Mouse (Mus musculus) kidney, postnatal 0 days (tissue): ENCODE results near the gene Vezt. TPM values are rescaled to one million over a fixed set of nuclear protein-coding genes. Genes with fewer than 3 reads are reported as not detected.

Experiments
- ATAC-seq: fragments of 200-750 bp; cut with Nextera tagmentation; replicated peaks from 2 replicates; pipeline ENCODE4 v1.8.0; 2017; ENCODE audit warnings: low read depth, moderate number of reproducible peaks, moderate TSS enrichment, moderate library complexity; ENCODE audit not compliant: low FRiP score
- DNase-seq: peaks from one replicate; pipeline ENCODE4 v3.0.0-alpha.2; 2016; ENCODE audit warnings: low spot score
- H3K27ac ChIP-seq: fragments of 300-500 bp; sonication (generic); 2 replicates; pipeline ENCODE4 v1.5.1; 2014; ENCODE audit warnings: mild to moderate bottlenecking
- H3K27me3 ChIP-seq: fragments of 300-500 bp; sonication (generic); 2 replicates; pipeline ENCODE4 v1.6.1; 2014; ENCODE audit warnings: low read length, mixed read lengths; ENCODE audit not compliant: insufficient read depth
- H3K36me3 ChIP-seq: fragments of 300-500 bp; sonication (generic); 2 replicates; pipeline ENCODE4 v1.6.1; 2014; ENCODE audit warnings: low read length, mixed read lengths; ENCODE audit not compliant: insufficient read depth
- H3K4me1 ChIP-seq: fragments of 300-500 bp; sonication (generic); replicated peaks from 2 replicates; pipeline ENCODE4 v1.6.1; 2014; ENCODE audit warnings: antibody characterized with exemption, low read length, mixed read lengths; ENCODE audit not compliant: insufficient read depth
- H3K4me2 ChIP-seq: fragments of 300-500 bp; sonication (generic); 2 replicates; pipeline ENCODE4 v1.6.1; 2014; ENCODE audit warnings: mild to moderate bottlenecking, low read length, moderate library complexity, mixed read lengths
- H3K4me3 ChIP-seq: fragments of 300-500 bp; sonication (generic); replicated peaks from 2 replicates; pipeline ENCODE4 v1.5.1; 2014; ENCODE audit warnings: low read depth, low read length
- H3K9ac ChIP-seq: fragments of 300-500 bp; sonication (generic); 2 replicates; pipeline ENCODE4 v1.6.1; 2014; ENCODE audit warnings: low read depth, low read length
- H3K9me3 ChIP-seq: fragments of 300-500 bp; sonication (generic); replicated peaks from 2 replicates; pipeline ENCODE4 v1.6.1; 2016; ENCODE audit warnings: low read length, inconsistent platforms, mixed read lengths
- CTCF ChIP-seq: IDR thresholded peaks from 2 replicates; pipeline ENCODE4 v1.5.1; 2016; ENCODE audit warnings: antibody characterized with exemption, low read depth, mild to moderate bottlenecking, moderate library complexity
- WGBS: fragments of 180-500 bp; shearing (Covaris S2); extraction: QIAGEN DNeasy Blood & Tissue Kit; methylation state at CpG from one replicate; pipeline ENCODE4 v1.1.7; 2014; 5-methylcytosine and 5-hydroxymethylcytosine counted together
- polyA plus RNA-seq: library from polyadenylated mRNA; unstranded; fragments of >200 nt; fragmentation: Nextera tagmentation; extraction: Ambion mirVana; gene quantifications from 2 replicates; pipeline ENCODE4 v1.2.1, GENCODE M21; 2015

Gene Vezt
- polyA plus RNA-seq, 1 experiment from 2014 or later, result 20.8 TPM

- Histone ChIP-seq H3K4me1 (no peaks in the 10 kb centered on the region), H3K36me3 (no peaks in the 10 kb centered on the region), H3K4me2 (no peak overlapping the region), H3K9ac (no peak overlapping the region), H3K4me3 (no peak overlapping the region), H3K27ac (no peak overlapping the region), H3K9me3 (no peaks in the 10 kb centered on the region), H3K27me3 (no peaks in the 10 kb centered on the region)
- DNase-seq, result no peak
- ATAC-seq, result no peak
- no peak for TF ChIP-seq CTCF
- 81% methylated on average over 20 of the region's 20 CpGs for WGBS
Measured at GRCm38 (mm10) chr10:93938844-93939271, 96.8 kb downstream of the Vezt start.

GRCm38 (mm10) chr10:93933980-93934379 lies 101.6 kb downstream of the Vezt start:
- H3K36me3 ChIP-seq, result no peaks in the 10 kb centered on the region
- H3K4me2 ChIP-seq, result no peak overlapping the region
- TF ChIP-seq CTCF, result no peak
- H3K4me3 ChIP-seq, result no peak overlapping the region
- DNase-seq (peak; percentile 35), ATAC-seq (no peak; the same call in 1 of the 2 replicates)
- H3K9me3 ChIP-seq, result no peaks in the 10 kb centered on the region
- H3K27ac ChIP-seq, result no peak overlapping the region
- no peak overlapping the region for H3K9ac ChIP-seq
- H3K4me1 ChIP-seq, result no peaks in the 10 kb centered on the region
- no peaks in the 10 kb centered on the region for H3K27me3 ChIP-seq
- 40% methylated on average over 9 of the region's 9 CpGs for WGBS

- Histone ChIP-seq H3K9me3 (no peaks in the 10 kb centered on the region), H3K27me3 (no peaks in the 10 kb centered on the region), H3K27ac (no peak overlapping the region), H3K36me3 (no peaks in the 10 kb centered on the region), H3K4me3 (no peak overlapping the region), H3K4me2 (no peak overlapping the region), H3K4me1 (no peaks in the 10 kb centered on the region), H3K9ac (no peak overlapping the region)
- no peak for DNase-seq
- no peak for TF ChIP-seq CTCF
- ATAC-seq, result no peak
- 56% methylated on average over 5 of the region's 5 CpGs for whole genome bisulfite sequencing
Measured at GRCm38 (mm10) chr10:93932861-93933260, 102.8 kb downstream of the Vezt start.

GRCm38 (mm10) chr10:93932020-93932419 lies 103.6 kb downstream of the Vezt start:
- H3K4me3 ChIP-seq, result no peak overlapping the region
- H3K27ac ChIP-seq, result no peak overlapping the region
- H3K9ac ChIP-seq, result no peak overlapping the region
- no peaks in the 10 kb centered on the region for H3K9me3 ChIP-seq
- H3K4me1 ChIP-seq, result no peaks in the 10 kb centered on the region
- TF ChIP-seq CTCF, result no peak
- ATAC-seq, result no peak
- no peaks in the 10 kb centered on the region for H3K36me3 ChIP-seq
- no peak for DNase-seq
- H3K27me3 ChIP-seq, result no peaks in the 10 kb centered on the region
- H3K4me2 ChIP-seq, result no peak overlapping the region
- WGBS, result 72% methylated on average over 5 of the region's 5 CpGs

- no peak overlapping the region for H3K27ac ChIP-seq
- no peak for DNase-seq
- TF ChIP-seq CTCF, result no peak
- WGBS, result 70% methylated on average over 9 of the region's 9 CpGs
- no peaks in the 10 kb centered on the region for H3K4me1 ChIP-seq
- no peaks in the 10 kb centered on the region for H3K27me3 ChIP-seq
- ATAC-seq, result no peak
- no peak overlapping the region for H3K9ac ChIP-seq
- no peaks in the 10 kb centered on the region for H3K36me3 ChIP-seq
- H3K4me2 ChIP-seq, result no peak overlapping the region
- no peak overlapping the region for H3K4me3 ChIP-seq
- no peaks in the 10 kb centered on the region for H3K9me3 ChIP-seq
Measured at GRCm38 (mm10) chr10:93931431-93931830, 104.2 kb downstream of the Vezt start.

- H3K4me2 ChIP-seq, result no peak overlapping the region
- WGBS, result 51% methylated on average over 4 of the region's 4 CpGs
- ATAC-seq, result no peak
Measured at GRCm38 (mm10) chr10:93930236-93930824, 105.3 kb downstream of the Vezt start.

GRCm38 (mm10) chr10:93924666-93925065 lies 111.0 kb downstream of the Vezt start:
- Histone ChIP-seq H3K27me3 (no peaks in the 10 kb centered on the region), H3K4me1 (no peaks in the 10 kb centered on the region), H3K36me3 (no peaks in the 10 kb centered on the region), H3K4me2 (no peak overlapping the region), H3K9ac (no peak overlapping the region), H3K9me3 (no peaks in the 10 kb centered on the region), H3K4me3 (no peak overlapping the region), H3K27ac (no peak overlapping the region)
- no peak for DNase-seq
- TF ChIP-seq CTCF, result no peak
- 76% methylated on average over 5 of the region's 5 CpGs for WGBS
- ATAC-seq, result no peak

More at GRCm38 (mm10) chr10:93930236-93930824, 105.3 kb downstream of the Vezt start:
- Histone ChIP-seq H3K27ac (no peak overlapping the region), H3K4me1 (no peaks in the 10 kb centered on the region), H3K9ac (no peak overlapping the region), H3K4me3 (no peak overlapping the region), H3K9me3 (no peaks in the 10 kb centered on the region), H3K27me3 (no peaks in the 10 kb centered on the region), H3K36me3 (no peaks in the 10 kb centered on the region)
- no peak for DNase-seq
- no peak for TF ChIP-seq CTCF
